Mouse (Mus musculus) heart, embryonic 12.5 days (tissue): ENCODE measurements around the gene Slc6a21. TPM values are rescaled to one million over a fixed set of nuclear protein-coding genes. Genes with fewer than 3 reads are reported as not detected.

Experiments
- ATAC-seq: fragments of 200-750 bp; cut with Nextera tagmentation; 2 replicates; pipeline ENCODE4 v1.8.0; 2017; ENCODE audit warnings: moderate TSS enrichment, moderate library complexity; ENCODE audit not compliant: insufficient number of reproducible peaks, low FRiP score
- H3K27ac ChIP-seq: fragments of 300-500 bp; sonication (generic); 2 replicates; pipeline ENCODE4 v1.5.1; 2016; ENCODE audit warnings: mild to moderate bottlenecking, moderate library complexity; ENCODE audit not compliant: poor library complexity, severe bottlenecking
- H3K27me3 ChIP-seq: fragments of 300-500 bp; sonication (generic); replicated peaks from 2 replicates; pipeline ENCODE4 v1.6.1; 2016; ENCODE audit warnings: mild to moderate bottlenecking, moderate library complexity
- H3K36me3 ChIP-seq: fragments of 300-500 bp; sonication (generic); 2 replicates; pipeline ENCODE4 v1.6.1; 2016; ENCODE audit warnings: mild to moderate bottlenecking, moderate library complexity
- H3K4me1 ChIP-seq: fragments of 300-500 bp; sonication (generic); replicated peaks from 2 replicates; pipeline ENCODE4 v1.6.1; 2016; ENCODE audit warnings: mild to moderate bottlenecking
- H3K4me2 ChIP-seq: fragments of 300-500 bp; sonication (generic); 2 replicates; pipeline ENCODE4 v1.6.1; 2016; ENCODE audit warnings: mild to moderate bottlenecking, moderate library complexity
- H3K4me3 ChIP-seq: fragments of 300-500 bp; sonication (generic); 2 replicates; pipeline ENCODE4 v1.5.1; 2016; ENCODE audit warnings: mild to moderate bottlenecking
- H3K9ac ChIP-seq: fragments of 300-500 bp; sonication (generic); 2 replicates; pipeline ENCODE4 v1.6.1; 2016; ENCODE audit warnings: mild to moderate bottlenecking, moderate library complexity
- H3K9me3 ChIP-seq: fragments of 300-500 bp; sonication (generic); replicated peaks from 2 replicates; pipeline ENCODE4 v1.6.1; 2016; ENCODE audit warnings: mild to moderate bottlenecking, moderate library complexity
- WGBS: fragments of 180-500 bp; shearing (Covaris S2); methylation state at CpG from one replicate; pipeline ENCODE4 v1.1.7; 2016; 5-methylcytosine and 5-hydroxymethylcytosine counted together
- polyA plus RNA-seq: library from polyadenylated mRNA; unstranded; fragments of >200 nt; fragmentation: Nextera tagmentation; extraction: Ambion mirVana; gene quantifications from 2 replicates; pipeline ENCODE4 v1.2.1, GENCODE M21; 2016

Gene Slc6a21
- polyA plus RNA-seq, 1 experiment from 2014 or later, result not detected

DNA sequence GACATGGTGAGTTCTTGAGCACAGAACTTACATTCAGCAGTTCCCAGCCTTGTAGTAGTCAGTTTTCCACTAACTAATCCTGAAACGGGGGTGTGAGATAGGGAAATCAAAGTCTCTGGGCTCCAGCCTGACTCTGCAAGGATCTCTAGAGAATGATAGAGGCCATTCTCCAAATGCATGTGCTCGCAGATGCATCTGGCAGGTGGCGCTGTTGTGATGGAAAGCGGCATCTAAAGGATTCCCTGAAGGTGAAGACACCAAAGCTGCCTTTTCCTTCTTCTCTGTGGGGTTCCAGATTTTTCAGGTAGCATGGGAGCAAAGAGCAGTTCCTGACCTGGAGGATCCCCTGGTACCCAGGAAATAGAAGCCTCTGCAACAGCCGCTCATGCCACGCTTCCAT is 23.0 kb downstream of the Slc6a21 start:
- no peak overlapping the region for H3K9ac ChIP-seq
- H3K4me1 ChIP-seq, result no peaks in the 10 kb centered on the region
- H3K4me2 ChIP-seq, result no peak overlapping the region
- H3K9me3 ChIP-seq, result no peaks in the 10 kb centered on the region
- H3K27ac ChIP-seq, result no peak overlapping the region
- WGBS, result 11% methylated on average over 6 of the region's 6 CpGs
- no peak overlapping the region for H3K4me3 ChIP-seq
- H3K36me3 ChIP-seq, result peaks cover 22% of the 10 kb centered on the region
- ATAC-seq, result no peak; the same call in 1 of the 2 replicates
- H3K27me3 ChIP-seq, result no peaks in the 10 kb centered on the region

DNA sequence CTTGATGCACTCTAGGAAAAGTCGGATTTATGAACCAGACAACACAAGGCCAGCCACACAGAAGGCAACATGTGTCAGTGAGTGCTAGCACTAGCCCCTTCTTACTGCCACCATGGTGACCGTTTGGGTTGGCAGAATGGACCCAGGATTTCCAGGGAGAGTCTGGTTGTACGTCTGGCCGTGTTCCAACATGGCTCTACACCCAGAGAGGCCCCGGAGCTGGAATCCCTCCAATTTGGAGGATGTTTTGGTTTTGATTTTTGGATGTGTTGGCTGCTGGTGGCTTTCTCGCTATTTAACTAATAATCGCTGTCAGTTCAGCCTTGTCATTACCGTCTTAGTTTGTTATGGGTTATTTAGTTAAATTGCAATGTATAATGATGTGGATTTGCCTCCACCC is 25.3 kb downstream of the Slc6a21 start:
- ATAC-seq, result no peak
- WGBS, result 75% methylated on average over 8 of the region's 8 CpGs
- H3K9ac ChIP-seq, result no peak overlapping the region

DNA sequence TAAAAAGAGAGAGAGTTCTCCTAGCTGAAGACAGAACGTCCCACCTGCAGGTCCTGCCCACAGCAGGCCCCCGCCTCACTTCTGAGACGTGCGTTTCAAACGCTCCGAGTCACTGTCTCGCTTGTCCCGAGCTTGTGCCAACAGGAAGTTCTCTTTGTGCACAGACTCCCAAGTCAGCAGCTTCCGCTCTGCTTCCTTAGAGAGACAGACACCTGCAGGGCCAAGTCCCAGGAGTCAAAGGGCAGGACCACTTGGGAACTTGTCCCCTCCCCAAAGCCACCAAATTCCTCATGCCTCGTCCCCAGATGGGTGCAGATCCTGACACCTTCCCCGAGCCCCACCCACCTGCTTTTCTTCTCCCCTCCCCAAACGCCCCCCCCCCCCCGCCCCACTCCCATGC is 27.6 kb downstream of the Slc6a21 start:
- no peaks in the 10 kb centered on the region for H3K4me1 ChIP-seq
- ATAC-seq, result no peak
- H3K27ac ChIP-seq, result no peak overlapping the region
- peaks cover 28% of the 10 kb centered on the region for H3K36me3 ChIP-seq
- H3K27me3 ChIP-seq, result no peaks in the 10 kb centered on the region
- WGBS, result 27% methylated on average over 13 of the region's 13 CpGs
- no peaks in the 10 kb centered on the region for H3K9me3 ChIP-seq
- no peak overlapping the region for H3K4me3 ChIP-seq
- H3K4me2 ChIP-seq, result peak overlapping the region; percentile 20; the same call in 1 of the 2 replicates
- H3K9ac ChIP-seq, result no peak overlapping the region

More for the DNA sequence above, 25.3 kb downstream of the Slc6a21 start:
- Histone ChIP-seq H3K4me2 (no peak overlapping the region), H3K9me3 (no peaks in the 10 kb centered on the region), H3K27me3 (no peaks in the 10 kb centered on the region), H3K4me1 (no peaks in the 10 kb centered on the region), H3K27ac (no peak overlapping the region), H3K4me3 (no peak overlapping the region), H3K36me3 (peaks cover 23% of the 10 kb centered on the region)

DNA sequence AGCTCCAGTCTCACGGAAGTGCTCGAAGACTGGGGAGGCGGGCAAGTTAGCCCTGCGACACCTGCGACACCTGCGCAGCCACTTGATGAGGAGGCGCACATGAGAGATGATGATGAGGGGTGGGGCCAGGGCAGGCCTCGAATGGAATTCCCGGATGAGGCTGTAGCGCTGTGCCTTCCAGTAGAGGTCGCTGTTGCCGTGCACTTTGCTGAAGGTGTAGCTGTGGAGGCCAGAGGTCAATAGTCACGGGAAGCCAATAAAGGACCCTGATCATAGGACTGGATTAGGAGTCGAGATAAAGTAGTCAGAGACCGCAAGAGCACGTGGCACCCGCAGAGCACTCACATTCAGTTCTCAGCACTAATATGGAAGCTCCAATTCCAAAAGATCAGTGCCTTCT is 28.0 kb downstream of the Slc6a21 start:
- peaks cover 32% of the 10 kb centered on the region for H3K36me3 ChIP-seq
- H3K27me3 ChIP-seq, result no peaks in the 10 kb centered on the region
- peak overlapping the region; percentile 20; the same call in 1 of the 2 replicates for H3K4me2 ChIP-seq
- ATAC-seq, result no peak; the same call in 1 of the 2 replicates
- H3K4me3 ChIP-seq, result no peak overlapping the region
- no peaks in the 10 kb centered on the region for H3K4me1 ChIP-seq
- no peak overlapping the region for H3K27ac ChIP-seq
- H3K9ac ChIP-seq, result no peak overlapping the region
- 10% methylated on average over 17 of the region's 17 CpGs for WGBS
- no peaks in the 10 kb centered on the region for H3K9me3 ChIP-seq

DNA sequence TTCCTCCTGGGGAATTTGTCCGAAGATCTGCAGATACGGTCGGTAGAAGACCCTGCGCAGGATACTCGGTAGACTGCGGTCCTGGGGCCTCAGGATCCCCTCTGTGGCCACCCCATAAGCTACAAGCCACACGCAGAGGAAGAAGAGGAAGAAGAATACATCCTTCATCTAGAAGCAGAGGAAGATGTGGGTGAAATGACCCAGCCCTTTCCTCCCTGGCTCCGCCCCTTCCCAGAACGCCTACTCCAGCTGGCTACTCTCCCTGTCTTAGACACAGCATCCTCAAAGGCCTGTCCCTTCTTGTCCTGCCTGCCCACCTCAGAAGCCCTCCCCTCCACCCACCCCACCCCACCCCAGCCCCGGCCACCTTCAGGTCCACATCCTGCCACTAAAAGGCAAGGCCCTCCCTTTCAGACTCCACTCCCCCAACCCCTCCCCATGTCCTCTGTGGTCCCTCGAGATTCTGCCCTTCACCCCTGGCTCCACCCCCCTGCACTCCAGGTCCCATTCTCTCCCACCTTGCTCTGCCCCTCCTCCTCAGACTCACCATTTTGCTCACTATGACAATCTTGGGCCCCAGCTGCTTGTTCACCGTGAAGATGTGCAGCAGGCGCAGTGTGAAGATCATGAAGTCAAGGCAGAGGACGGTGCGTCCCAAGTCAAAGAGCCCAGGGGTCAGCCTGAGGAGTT is 31.4 kb downstream of the Slc6a21 start:
- Histone ChIP-seq H3K36me3 (peaks cover 27% of the 10 kb centered on the region), H3K4me1 (peaks cover 21% of the 10 kb centered on the region), H3K9me3 (no peaks in the 10 kb centered on the region), H3K27me3 (no peaks in the 10 kb centered on the region), H3K9ac (no peak overlapping the region), H3K4me3 (no peak overlapping the region), H3K27ac (no peak overlapping the region), H3K4me2 (no peak overlapping the region)
- ATAC-seq, result no peak
- 66% methylated on average over 15 of the region's 15 CpGs for WGBS

DNA sequence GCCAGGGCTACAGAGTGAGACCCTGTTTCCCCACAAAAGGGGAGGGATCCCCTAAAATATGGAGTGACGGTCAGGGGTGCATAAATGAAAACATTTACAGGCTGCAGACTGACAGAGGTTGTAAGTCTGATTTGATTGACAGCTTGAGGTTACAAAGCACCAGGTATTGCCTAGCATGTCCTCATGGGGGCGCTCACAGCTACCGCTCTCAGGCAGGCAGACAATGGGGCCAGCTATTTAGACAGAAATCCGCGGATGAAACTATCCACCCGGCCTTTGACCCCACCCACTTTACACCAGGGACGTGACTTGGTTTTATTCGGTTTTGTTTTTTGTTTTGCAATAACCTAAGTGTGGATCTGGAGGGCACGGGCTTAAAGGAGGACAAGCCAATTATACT is 32.1 kb downstream of the Slc6a21 start:
- Histone ChIP-seq H3K9me3 (no peaks in the 10 kb centered on the region), H3K4me3 (no peak overlapping the region), H3K9ac (no peak overlapping the region), H3K4me1 (peaks cover 24% of the 10 kb centered on the region), H3K4me2 (no peak overlapping the region), H3K27ac (no peak overlapping the region), H3K36me3 (peaks cover 24% of the 10 kb centered on the region), H3K27me3 (no peaks in the 10 kb centered on the region)
- WGBS, result 18% methylated on average over 9 of the region's 9 CpGs
- no peak for ATAC-seq

DNA sequence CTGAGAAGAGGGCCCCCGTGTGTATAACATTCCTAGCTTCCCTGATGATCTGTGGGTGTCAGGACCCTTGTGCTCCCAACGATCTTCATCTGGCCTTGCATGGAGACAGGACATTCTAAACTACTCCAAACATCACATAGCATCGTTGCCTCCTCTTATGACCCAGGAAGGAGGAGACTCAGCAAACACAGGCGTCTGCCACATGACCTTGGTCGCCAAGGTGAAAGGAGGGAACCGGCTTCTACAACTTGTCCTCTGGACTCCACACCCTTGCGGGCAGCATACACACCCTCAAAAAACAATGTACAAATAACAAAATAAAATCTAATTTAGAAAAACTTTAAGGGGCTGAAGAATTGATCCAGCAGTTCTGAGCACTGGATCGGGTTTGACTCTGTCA is 34.7 kb downstream of the Slc6a21 start:
- ATAC-seq, result no peak
- Histone ChIP-seq H3K9me3 (no peaks in the 10 kb centered on the region), H3K4me2 (no peak overlapping the region), H3K27ac (no peak overlapping the region), H3K4me3 (no peak overlapping the region), H3K36me3 (peaks cover 33% of the 10 kb centered on the region), H3K4me1 (peaks cover 24% of the 10 kb centered on the region), H3K9ac (no peak overlapping the region), H3K27me3 (no peaks in the 10 kb centered on the region)
- 36% methylated on average over 8 of the region's 8 CpGs for WGBS

DNA sequence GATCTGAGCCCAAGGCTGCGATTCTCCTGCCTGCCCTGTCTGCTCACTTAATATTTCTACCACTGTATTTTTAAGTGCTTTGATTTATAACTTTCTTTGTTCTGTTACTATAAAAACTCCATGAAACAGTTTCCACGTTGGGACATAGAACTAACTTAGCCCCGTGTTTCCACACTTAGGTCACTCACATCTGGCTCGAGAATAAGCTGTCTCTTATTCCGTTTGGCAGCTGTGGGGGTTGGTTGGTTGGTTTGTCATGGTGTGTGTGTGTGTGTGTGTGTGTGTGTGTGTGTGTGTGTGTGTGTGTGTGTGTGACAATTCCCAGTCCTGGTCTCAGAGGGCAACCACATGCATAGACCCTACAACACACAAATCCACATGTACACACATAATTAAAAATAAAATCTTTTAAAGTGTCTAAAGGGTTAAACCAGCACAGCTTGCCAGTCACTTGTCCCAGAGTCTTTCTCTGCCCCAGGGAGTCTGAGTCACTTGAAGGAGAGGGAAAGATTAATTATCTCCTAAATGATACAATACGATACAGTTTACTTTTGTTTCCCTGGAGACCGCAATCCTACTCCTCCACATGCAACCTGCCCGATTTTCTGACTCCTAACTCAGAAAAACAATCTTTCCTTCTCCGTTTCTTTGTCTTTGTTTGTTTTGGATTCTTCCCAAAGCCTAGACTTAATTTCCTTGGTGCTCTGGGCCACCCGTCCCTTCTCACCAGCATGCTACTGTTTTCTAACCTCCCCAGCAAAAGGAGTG is 35.6 kb downstream of the Slc6a21 start:
- Histone ChIP-seq H3K9me3 (no peaks in the 10 kb centered on the region), H3K27me3 (no peaks in the 10 kb centered on the region), H3K36me3 (peaks cover 39% of the 10 kb centered on the region), H3K9ac (no peak overlapping the region), H3K27ac (peak overlapping the region; percentile 16; the same call in 1 of the 2 replicates), H3K4me2 (no peak overlapping the region), H3K4me1 (peaks cover 24% of the 10 kb centered on the region), H3K4me3 (no peak overlapping the region)
- 30% methylated on average over 10 of the region's 10 CpGs for WGBS
- no peak for ATAC-seq

DNA sequence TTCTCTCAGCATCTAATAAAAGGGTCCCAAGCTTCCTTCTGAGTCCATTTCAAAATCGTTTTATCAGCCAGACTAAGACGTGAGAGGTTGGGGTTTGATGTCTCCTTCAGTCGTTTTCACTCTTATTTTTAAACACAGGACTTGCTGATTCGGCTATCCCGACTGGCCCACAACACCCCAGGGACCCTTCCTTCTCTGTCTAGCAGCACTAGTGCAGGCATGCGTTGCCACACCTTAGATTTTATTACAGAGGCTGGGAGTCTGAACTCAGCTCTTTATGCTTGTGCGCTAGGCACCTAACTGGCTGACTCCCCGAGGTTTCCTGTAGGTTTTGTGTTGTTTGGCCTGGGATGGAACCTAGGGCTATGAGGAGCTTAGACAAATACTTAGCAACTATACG is 36.2 kb downstream of the Slc6a21 start:
- 44% methylated on average over 9 of the region's 9 CpGs for WGBS
- no peak for ATAC-seq
- H3K27ac ChIP-seq, result peak overlapping the region; percentile 5
- H3K9ac ChIP-seq, result no peak overlapping the region
- no peak overlapping the region for H3K4me3 ChIP-seq
- H3K4me1 ChIP-seq, result peaks cover 24% of the 10 kb centered on the region
- H3K36me3 ChIP-seq, result peaks cover 42% of the 10 kb centered on the region
- H3K4me2 ChIP-seq, result no peak overlapping the region
- H3K9me3 ChIP-seq, result no peaks in the 10 kb centered on the region
- H3K27me3 ChIP-seq, result no peaks in the 10 kb centered on the region

DNA sequence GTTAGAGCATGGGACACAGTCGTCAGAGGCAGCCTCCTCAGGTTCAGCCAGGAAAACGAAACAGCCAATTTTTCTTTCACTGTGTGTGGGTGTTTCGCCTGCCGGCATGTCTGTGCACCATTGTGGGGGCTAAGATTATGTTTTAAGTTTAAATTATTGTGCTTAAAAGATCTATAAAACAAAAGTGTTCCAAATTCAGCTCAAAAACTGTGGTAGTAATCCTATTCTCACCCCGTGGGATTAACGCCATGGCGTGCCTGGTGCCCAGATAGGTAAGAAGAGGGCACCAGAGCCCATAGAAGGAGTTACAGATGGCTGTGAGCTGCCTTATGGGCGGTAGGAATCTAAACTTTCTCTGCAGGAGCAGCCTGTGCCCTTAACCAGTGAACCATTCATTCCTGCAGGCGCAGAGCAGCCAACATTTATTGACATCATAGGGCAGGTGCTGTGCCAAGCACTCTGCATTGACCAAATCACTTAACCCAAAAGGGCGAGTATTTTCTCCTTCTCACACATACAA is 37.9 kb downstream of the Slc6a21 start:
- no peak overlapping the region for H3K4me2 ChIP-seq
- peaks cover 24% of the 10 kb centered on the region for H3K4me1 ChIP-seq
- H3K4me3 ChIP-seq, result no peak overlapping the region
- 83% methylated on average over 10 of the region's 10 CpGs for WGBS
- no peak overlapping the region for H3K9ac ChIP-seq
- H3K36me3 ChIP-seq, result peaks cover 51% of the 10 kb centered on the region
- no peak for ATAC-seq
- H3K27me3 ChIP-seq, result no peaks in the 10 kb centered on the region
- H3K9me3 ChIP-seq, result no peaks in the 10 kb centered on the region
- no peak overlapping the region for H3K27ac ChIP-seq

DNA sequence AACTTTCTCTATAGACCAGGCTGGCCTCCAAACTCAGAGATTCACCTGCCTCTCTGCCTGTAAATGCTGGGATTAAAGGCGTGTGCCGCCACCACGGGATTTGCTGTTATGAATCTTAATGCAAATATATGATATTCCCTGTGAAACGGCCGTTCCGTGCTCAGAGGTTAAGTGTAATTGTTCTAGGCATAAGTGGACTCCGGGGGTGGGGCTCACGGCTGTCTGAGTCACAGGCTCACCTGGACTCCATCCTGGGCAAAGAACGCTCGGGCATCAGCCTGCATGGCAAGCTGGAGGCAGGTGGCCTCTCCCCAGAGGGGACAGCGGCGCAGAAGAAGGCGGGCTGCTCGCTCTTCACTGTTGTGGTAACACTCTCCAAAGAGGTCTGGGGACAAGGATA is 39.2 kb downstream of the Slc6a21 start:
- Histone ChIP-seq H3K27ac (no peak overlapping the region), H3K4me2 (no peak overlapping the region), H3K9me3 (no peaks in the 10 kb centered on the region), H3K36me3 (peaks cover 55% of the 10 kb centered on the region), H3K27me3 (no peaks in the 10 kb centered on the region), H3K4me3 (no peak overlapping the region), H3K4me1 (peaks cover 24% of the 10 kb centered on the region), H3K9ac (no peak overlapping the region)
- ATAC-seq, result no peak
- WGBS, result 85% methylated on average over 14 of the region's 14 CpGs
